Mouse (Mus musculus): ENCODE measurements at regions not wholly inside any gene's neighbourhood (a gene's known extent, or its start where the extent isn't known, plus 50 kb on each side); places are given as distances from the start of the nearest gene placed in this dataset.

GRCm38 (mm10) chr5:50728337-50729003 is 669.7 kb upstream of the Adgra3 start:
- no peaks in the 10 kb centered on the region for H3K27me3 ChIP-seq (ENCODE audit: control insufficient read depth, insufficient read depth, low read length)
- WGBS: 78% methylated on average over 1 of the region's 1 CpGs
- TF ChIP-seq POLR2A (IDR thresholded peaks at IDR 0.05; ENCODE audit: low read depth, low read length) (no peak), CTCF (IDR thresholded peaks at IDR 0.05; ENCODE audit: extremely low read depth, insufficient read length, insufficient replicate concordance, low read depth, low read length) (no peak)
- no peak overlapping the region for H3K27ac ChIP-seq (ENCODE audit: insufficient read depth, low read depth, low read length)
- H3K36me3 ChIP-seq (ENCODE audit: control insufficient read depth, insufficient read depth, low read length): no peaks in the 10 kb centered on the region
- H3K4me3 ChIP-seq (ENCODE audit: low read depth, low read length): no peak overlapping the region
- H3K4me1 ChIP-seq (ENCODE audit: control insufficient read depth, insufficient read depth, insufficient read length, low read length): no peaks in the 10 kb centered on the region

- Histone ChIP-seq H3K4me3 (ENCODE audit: low read depth, low read length) (no peak overlapping the region), H3K4me1 (ENCODE audit: control insufficient read depth, insufficient read depth, insufficient read length, low read length) (no peaks in the 10 kb centered on the region), H3K27ac (ENCODE audit: insufficient read depth, low read depth, low read length) (no peak overlapping the region), H3K27me3 (ENCODE audit: control insufficient read depth, insufficient read depth, low read length) (no peaks in the 10 kb centered on the region), H3K36me3 (ENCODE audit: control insufficient read depth, insufficient read depth, low read length) (no peaks in the 10 kb centered on the region)
- 56% methylated on average over 2 of the region's 2 CpGs for WGBS
- TF ChIP-seq POLR2A (IDR thresholded peaks at IDR 0.05; ENCODE audit: low read depth, low read length) (no peak), CTCF (IDR thresholded peaks at IDR 0.05; ENCODE audit: extremely low read depth, insufficient read length, insufficient replicate concordance, low read depth, low read length) (no peak)
Observed at GRCm38 (mm10) chr5:50706945-50707663, 648.3 kb upstream of the Adgra3 start.

- TF ChIP-seq POLR2A (IDR thresholded peaks at IDR 0.05; ENCODE audit: low read depth, low read length) (no peak), CTCF (IDR thresholded peaks at IDR 0.05; ENCODE audit: extremely low read depth, insufficient read length, insufficient replicate concordance, low read depth, low read length) (no peak)
- WGBS: 11% methylated on average over 2 of the region's 2 CpGs
- Histone ChIP-seq H3K27me3 (ENCODE audit: control insufficient read depth, insufficient read depth, low read length) (no peaks in the 10 kb centered on the region), H3K4me3 (ENCODE audit: low read depth, low read length) (no peak overlapping the region), H3K36me3 (ENCODE audit: control insufficient read depth, insufficient read depth, low read length) (no peaks in the 10 kb centered on the region), H3K4me1 (ENCODE audit: control insufficient read depth, insufficient read depth, insufficient read length, low read length) (no peaks in the 10 kb centered on the region), H3K27ac (ENCODE audit: insufficient read depth, low read depth, low read length) (no peak overlapping the region)
Observed at GRCm38 (mm10) chr5:50698084-50698483, 639.3 kb upstream of the Adgra3 start.

GRCm38 (mm10) chr5:50697588-50697987 is 638.8 kb upstream of the Adgra3 start:
- no peaks in the 10 kb centered on the region for H3K36me3 ChIP-seq (ENCODE audit: control insufficient read depth, insufficient read depth, low read length)
- no peak overlapping the region for H3K4me3 ChIP-seq (ENCODE audit: low read depth, low read length)
- no peaks in the 10 kb centered on the region for H3K27me3 ChIP-seq (ENCODE audit: control insufficient read depth, insufficient read depth, low read length)
- TF ChIP-seq POLR2A (IDR thresholded peaks at IDR 0.05; ENCODE audit: low read depth, low read length) (no peak), CTCF (IDR thresholded peaks at IDR 0.05; ENCODE audit: extremely low read depth, insufficient read length, insufficient replicate concordance, low read depth, low read length) (no peak)
- H3K4me1 ChIP-seq (ENCODE audit: control insufficient read depth, insufficient read depth, insufficient read length, low read length): no peaks in the 10 kb centered on the region
- WGBS: 63% methylated on average over 8 of the region's 8 CpGs
- H3K27ac ChIP-seq (ENCODE audit: insufficient read depth, low read depth, low read length): no peak overlapping the region

GRCm38 (mm10) chr5:50688362-50688761 is 629.6 kb upstream of the Adgra3 start:
- no peaks in the 10 kb centered on the region for H3K27me3 ChIP-seq (ENCODE audit: control insufficient read depth, insufficient read depth, low read length)
- TF ChIP-seq CTCF (IDR thresholded peaks at IDR 0.05; ENCODE audit: extremely low read depth, insufficient read length, insufficient replicate concordance, low read depth, low read length) (no peak), POLR2A (IDR thresholded peaks at IDR 0.05; ENCODE audit: low read depth, low read length) (no peak)
- 31% methylated on average over 2 of the region's 2 CpGs for WGBS
- H3K4me1 ChIP-seq (ENCODE audit: control insufficient read depth, insufficient read depth, insufficient read length, low read length): no peaks in the 10 kb centered on the region
- H3K36me3 ChIP-seq (ENCODE audit: control insufficient read depth, insufficient read depth, low read length): no peaks in the 10 kb centered on the region
- no peak overlapping the region for H3K4me3 ChIP-seq (ENCODE audit: low read depth, low read length)
- no peak overlapping the region for H3K27ac ChIP-seq (ENCODE audit: insufficient read depth, low read depth, low read length)

- Histone ChIP-seq H3K4me1 (ENCODE audit: control insufficient read depth, insufficient read depth, insufficient read length, low read length) (no peaks in the 10 kb centered on the region), H3K4me3 (ENCODE audit: low read depth, low read length) (no peak overlapping the region), H3K36me3 (ENCODE audit: control insufficient read depth, insufficient read depth, low read length) (no peaks in the 10 kb centered on the region), H3K27ac (ENCODE audit: insufficient read depth, low read depth, low read length) (no peak overlapping the region), H3K27me3 (ENCODE audit: control insufficient read depth, insufficient read depth, low read length) (no peaks in the 10 kb centered on the region)
- 86% methylated on average over 5 of the region's 5 CpGs for WGBS
- no peak for TF ChIP-seq POLR2A (IDR thresholded peaks at IDR 0.05; ENCODE audit: low read depth, low read length)
- TF ChIP-seq CTCF (IDR thresholded peaks at IDR 0.05; ENCODE audit: extremely low read depth, insufficient read length, insufficient replicate concordance, low read depth, low read length): no peak
Observed at GRCm38 (mm10) chr5:50683966-50684365, 625.2 kb upstream of the Adgra3 start.

GRCm38 (mm10) chr5:50636539-50636938 is 577.7 kb upstream of the Adgra3 start:
- no peak overlapping the region for H3K4me3 ChIP-seq (ENCODE audit: low read depth, low read length)
- TF ChIP-seq POLR2A (IDR thresholded peaks at IDR 0.05; ENCODE audit: low read depth, low read length) (no peak), CTCF (IDR thresholded peaks at IDR 0.05; ENCODE audit: extremely low read depth, insufficient read length, insufficient replicate concordance, low read depth, low read length) (no peak)
- H3K36me3 ChIP-seq (ENCODE audit: control insufficient read depth, insufficient read depth, low read length): no peaks in the 10 kb centered on the region

More at GRCm38 (mm10) chr5:50636539-50636938, 577.7 kb upstream of the Adgra3 start:
- Histone ChIP-seq H3K27me3 (ENCODE audit: control insufficient read depth, insufficient read depth, low read length) (no peaks in the 10 kb centered on the region), H3K4me1 (ENCODE audit: control insufficient read depth, insufficient read depth, insufficient read length, low read length) (no peaks in the 10 kb centered on the region), H3K27ac (ENCODE audit: insufficient read depth, low read depth, low read length) (no peak overlapping the region)
